Mouse (Mus musculus) Patski (cell line): ENCODE measurements at regions not wholly inside any gene's neighbourhood (a gene's known extent, or its start where the extent isn't known, plus 50 kb on each side); places are given as distances from the start of the nearest gene placed in this dataset.

ENCODE experiments used
- ATAC-seq: fragments of 100-300 bp; one replicate; pipeline ENCODE4 v1.8.0; 2021
- CTCF ChIA-PET: fragments of 350-600 bp; sonication (Branson Sonifier 250); formaldehyde crosslinking; loops from one replicate; lab custom pipeline; 2022; ENCODE audit warnings: inconsistent platforms; lab: Charles Lee
- POLR2A ChIA-PET: fragments of 350-600 bp; sonication (Branson Sonifier 250); formaldehyde crosslinking; loops from one replicate; lab custom pipeline; 2022; ENCODE audit warnings: antibody characterized with exemption, inconsistent platforms; lab: Charles Lee
- DNase-seq: peaks from one replicate; pipeline ENCODE4 v3.0.0-alpha.2; 2011; ENCODE audit warnings: low read depth, low spot score
- H3K27me3 ChIP-seq: fragments of 371-371 bp; one replicate; pipeline ENCODE4 v1.5.1; 2021
- CTCF ChIP-seq: fragments of 100-300 bp; IDR thresholded peaks from one replicate; pipeline ENCODE4 v1.5.1; 2021
- in situ Hi-C: fragments of 300-500 bp; cut with MboI; formaldehyde crosslinking; loops from 3 replicates; pipeline ENCODE4 v1.11.1; 2018; ENCODE audit warnings: low pct_unique_long_range_greater_than_20kb, mixed read lengths

DNA sequence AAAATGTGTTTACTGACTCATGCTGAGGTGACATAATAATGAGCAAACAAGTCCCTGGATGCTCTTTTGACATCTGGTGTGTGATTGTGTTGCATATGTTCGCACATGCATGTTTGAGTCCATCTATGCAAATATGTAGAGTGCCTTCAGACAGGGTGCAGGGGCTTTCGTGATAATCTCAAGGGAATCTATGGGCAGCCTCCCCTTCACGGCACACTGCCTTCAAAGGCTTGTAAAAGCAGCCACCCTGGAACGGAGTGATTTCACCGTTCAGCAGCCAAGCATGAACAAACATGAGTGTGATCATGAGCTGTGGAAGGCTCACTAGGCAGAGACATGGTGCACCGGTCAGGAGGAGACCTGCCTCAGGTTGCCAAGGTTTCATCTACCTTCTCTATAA lies 57.1 kb upstream of the Mbip start:
- TF ChIP-seq CTCF = no peak
- ATAC-seq (no peak), DNase-seq (no peak)
- ChIA-PET POLR2A (interaction anchor here (0.6 to 1.8 kb wide), 2 partner anchors 57 to 1355 kb away, joined by 4 read pairs; partner anchors contain the start of gene Mbip), CTCF (interaction anchor here (2.4 kb wide), 1 partner anchor 161 kb away, joined by 12 read pairs; no protein-coding TSS in a partner anchor)
- peaks cover 12% of the 10 kb centered on the region for H3K27me3 ChIP-seq
- in situ Hi-C loops = loop anchor here (5.0 kb wide), 3 partner anchors 56 to 346 kb away; partner anchors contain the start of gene Mbip

- no peak for ATAC-seq
- peaks cover 12% of the 10 kb centered on the region for H3K27me3 ChIP-seq
- ChIA-PET POLR2A (interaction anchor here (1.8 kb wide), 1 partner anchor 56 kb away, joined by 4 read pairs; the partner anchor contains the start of gene Mbip), CTCF (interaction anchor here (2.4 kb wide), 1 partner anchor 160 kb away, joined by 12 read pairs; no protein-coding TSS in a partner anchor)
- in situ Hi-C loops = loop anchor here (5.0 kb wide), 3 partner anchors 55 to 345 kb away; partner anchors contain the start of gene Mbip
- no peak for DNase-seq
- no peak for TF ChIP-seq CTCF
Observed at GRCm38 (mm10) chr12:56402137-56402536, 56.4 kb upstream of the Mbip start.
